Mouse (Mus musculus): ENCODE data around the gene Cog2.

The Cog2 gene

GRCm38 (mm10) chr8:124520249-124521080, at the start of gene Cog2:
Gene Cog2 (plus strand): TSS chr8:124520767.
- DNase-seq (ENCODE audit: low spot score) = peak; percentile 97

- DNase-seq (ENCODE audit: low spot score) = no peak
Observed at GRCm38 (mm10) chr8:124475690-124476089, 44.9 kb upstream of the Cog2 start.

- peak; percentile 52 for DNase-seq (ENCODE audit: low spot score)
Observed at GRCm38 (mm10) chr8:124476701-124477100, 43.9 kb upstream of the Cog2 start.

DNA sequence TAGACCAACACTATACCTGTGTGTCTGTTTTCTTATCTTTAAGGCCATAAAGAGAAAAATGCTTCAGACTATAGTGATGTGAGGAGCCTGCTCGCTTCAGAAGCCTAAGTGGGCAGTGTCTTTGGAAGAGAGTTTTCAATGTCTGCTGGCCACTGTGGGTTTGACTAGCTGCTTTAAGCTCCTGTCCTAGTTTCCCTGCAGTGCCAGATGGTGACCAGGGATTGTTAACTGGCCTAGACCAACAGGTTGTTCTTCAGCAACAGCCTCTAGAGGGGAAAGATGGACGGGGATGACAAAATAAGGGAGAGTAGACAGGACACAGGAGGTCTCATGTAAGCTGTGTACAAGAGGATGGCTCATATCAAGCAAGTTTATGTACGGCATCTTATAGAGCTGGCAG, 41.3 kb upstream of the Cog2 start:
- DNase-seq (ENCODE audit: low spot score) = peak; percentile 21

DNA sequence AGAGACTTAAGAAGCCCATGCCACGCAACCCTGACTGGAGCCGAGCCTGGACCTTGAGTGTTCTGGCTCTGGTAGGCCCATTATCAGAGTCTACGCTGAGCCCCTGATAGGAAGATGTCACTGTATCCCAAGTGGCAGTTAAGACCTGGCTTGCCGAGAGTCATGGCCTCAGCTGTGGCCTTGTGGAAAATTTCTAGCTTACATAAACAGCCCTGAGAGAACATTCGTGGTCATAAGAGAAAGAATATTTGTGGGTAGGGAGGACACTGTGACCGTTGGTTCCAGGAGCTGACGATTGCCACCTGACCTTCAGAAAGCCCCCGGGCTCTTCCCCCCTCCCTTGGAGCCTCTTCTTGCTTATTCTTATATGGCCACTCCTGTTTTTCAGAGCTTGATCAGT, 40.2 kb upstream of the Cog2 start:
- no peak for DNase-seq (ENCODE audit: low spot score)

GRCm38 (mm10) chr8:124482790-124483189, 37.8 kb upstream of the Cog2 start:
- no peak for DNase-seq (ENCODE audit: low spot score)

DNA sequence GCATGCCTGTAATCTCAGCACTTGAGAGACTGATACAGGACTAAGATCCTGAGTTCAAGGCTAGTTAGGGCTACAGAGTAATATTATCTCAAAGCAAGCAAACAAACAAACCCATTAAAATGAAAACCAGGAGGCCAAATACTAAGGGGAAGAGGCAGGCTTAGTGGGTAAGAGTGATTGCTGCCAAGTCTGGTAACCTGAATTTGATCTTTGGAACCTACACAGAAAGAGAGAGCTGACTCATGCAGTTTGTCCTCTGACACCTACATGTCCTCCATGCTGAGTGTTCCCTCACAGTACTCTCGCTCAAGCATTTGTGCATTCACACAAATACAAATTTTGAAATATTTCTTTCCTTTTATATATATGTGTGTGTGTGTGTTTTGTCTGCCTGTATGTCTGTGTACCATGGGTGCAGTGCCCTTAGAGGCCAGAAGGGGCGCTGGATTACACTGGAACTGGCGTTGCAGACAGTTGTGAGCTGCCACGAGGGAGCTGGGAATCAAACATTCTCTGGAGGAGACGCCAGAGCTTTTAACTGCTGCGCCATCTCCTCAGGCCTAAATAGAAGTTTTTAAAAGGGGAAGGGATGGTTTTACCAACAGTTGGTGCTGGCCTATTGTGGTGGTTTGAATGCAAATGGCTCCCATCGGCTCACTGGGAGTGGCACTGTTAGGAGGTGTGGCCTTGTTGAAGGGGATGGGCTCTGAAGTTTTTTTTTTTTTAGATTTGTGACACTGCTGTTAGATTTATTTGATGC, 37.0 kb upstream of the Cog2 start:
- DNase-seq (ENCODE audit: low spot score) = no peak

GRCm38 (mm10) chr8:124489311-124489710, 31.3 kb upstream of the Cog2 start:
- DNase-seq (ENCODE audit: low spot score) = no peak

GRCm38 (mm10) chr8:124489786-124490185, 30.8 kb upstream of the Cog2 start:
- DNase-seq (ENCODE audit: low spot score) = no peak

- no peak for DNase-seq (ENCODE audit: low spot score)
Observed at GRCm38 (mm10) chr8:124494397-124494796, 26.2 kb upstream of the Cog2 start.

GRCm38 (mm10) chr8:124494955-124495354, 25.6 kb upstream of the Cog2 start:
- no peak for DNase-seq (ENCODE audit: low spot score)

DNA sequence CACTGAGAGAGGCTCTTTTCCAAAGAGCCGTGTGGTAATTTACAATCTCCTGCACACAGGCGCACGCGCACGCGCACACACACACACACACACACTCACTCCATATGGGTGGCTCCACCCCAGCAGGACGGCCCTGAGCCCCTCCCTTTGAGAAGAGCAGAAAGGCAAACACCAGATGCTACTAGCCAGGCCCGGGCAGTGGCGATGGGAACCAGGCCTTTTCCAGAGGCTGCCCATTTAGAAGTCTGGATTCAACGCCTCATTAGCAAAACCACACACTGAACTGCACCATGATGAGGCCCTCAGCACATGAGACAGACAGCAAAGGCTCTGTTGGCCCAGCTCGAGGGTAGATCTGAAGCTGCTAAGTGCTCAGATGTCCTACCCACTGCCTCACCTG, 24.9 kb upstream of the Cog2 start:
- DNase-seq (ENCODE audit: low spot score) = no peak

GRCm38 (mm10) chr8:124496266-124496665, 24.3 kb upstream of the Cog2 start:
- no peak for DNase-seq (ENCODE audit: low spot score)

DNA sequence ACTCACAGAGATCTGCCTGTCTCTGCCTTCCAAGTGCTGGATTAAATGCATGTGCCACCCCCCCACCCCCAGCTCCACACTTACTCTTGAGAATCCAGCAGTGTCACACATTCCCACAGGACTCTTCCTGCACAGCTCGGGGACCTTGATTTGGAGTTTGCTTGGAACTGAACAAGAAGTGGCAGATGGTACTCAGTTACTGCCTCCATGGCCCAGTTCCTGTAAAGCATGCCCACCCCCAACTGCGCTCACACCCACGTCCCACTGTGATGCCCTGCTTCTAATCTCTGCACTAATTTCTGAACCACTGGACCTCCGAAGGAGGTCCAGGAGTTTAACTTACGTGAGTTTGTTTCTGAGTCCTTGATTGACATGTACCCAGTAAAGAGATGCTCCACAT, 23.7 kb upstream of the Cog2 start:
- DNase-seq (ENCODE audit: low spot score) = no peak

GRCm38 (mm10) chr8:124498398-124498797, 22.2 kb upstream of the Cog2 start:
- DNase-seq (ENCODE audit: low spot score) = no peak

GRCm38 (mm10) chr8:124499236-124499937, 21.2 kb upstream of the Cog2 start:
- DNase-seq (ENCODE audit: low spot score) = no peak

DNA sequence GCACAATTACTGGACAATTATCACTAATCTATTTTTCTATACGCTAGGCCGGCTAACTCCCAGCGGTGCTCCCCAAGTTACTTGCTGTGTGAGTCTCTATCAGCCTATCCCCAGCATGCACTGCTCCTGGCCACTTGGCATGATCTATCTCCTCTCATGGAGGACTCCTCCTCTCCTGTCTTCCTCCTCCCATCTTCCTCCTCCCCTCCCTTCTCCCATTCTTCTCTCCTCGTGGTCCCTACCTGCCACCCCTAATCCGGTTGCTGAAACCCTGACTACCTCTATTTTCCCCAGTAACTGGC, 20.7 kb upstream of the Cog2 start:
- no peak for DNase-seq (ENCODE audit: low spot score)

GRCm38 (mm10) chr8:124505626-124506025, 14.9 kb upstream of the Cog2 start:
- DNase-seq (ENCODE audit: low spot score) = no peak

- DNase-seq (ENCODE audit: low spot score) = no peak
Observed at GRCm38 (mm10) chr8:124507572-124508320, 12.8 kb upstream of the Cog2 start.

- DNase-seq (ENCODE audit: low spot score) = no peak
Observed at GRCm38 (mm10) chr8:124508321-124508695, 12.3 kb upstream of the Cog2 start.

DNA sequence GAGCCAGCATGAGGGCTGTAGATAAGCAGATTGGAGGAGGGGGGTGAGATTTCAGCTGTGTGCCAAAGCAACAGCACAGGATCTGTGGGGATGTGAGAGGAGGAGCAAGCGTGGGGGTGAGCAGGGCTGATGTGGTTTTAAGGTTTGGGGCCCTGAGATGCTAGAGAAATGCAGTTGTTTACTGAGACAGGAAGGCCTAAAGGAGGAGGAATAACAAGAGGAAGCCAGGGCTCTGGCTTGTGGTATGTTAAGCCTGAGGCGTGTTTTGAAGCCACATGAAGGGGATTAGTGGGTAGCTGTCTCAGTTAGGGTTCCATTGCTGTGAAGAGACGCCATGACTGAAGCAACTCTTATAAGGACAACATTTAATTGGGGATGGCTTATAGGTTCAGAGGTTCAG, 11.4 kb upstream of the Cog2 start:
- DNase-seq (ENCODE audit: low spot score) = no peak

GRCm38 (mm10) chr8:124516039-124516438, 4.5 kb upstream of the Cog2 start:
- no peak for DNase-seq (ENCODE audit: low spot score)
